Mouse (Mus musculus): Measurements from ENCODE around the gene Mfsd9. TPM values are rescaled to one million over a fixed set of nuclear protein-coding genes. Genes with fewer than 3 reads are reported as not detected.

Mfsd9 gene
- polyA plus RNA-seq, 1 experiment from 2014 or later: 4.5 TPM

- Histone ChIP-seq H3K27ac (no peak overlapping the region), H3K36me3 (no peaks in the 10 kb centered on the region), H3K9me3 (no peaks in the 10 kb centered on the region), H3K4me1 (no peaks in the 10 kb centered on the region), H3K4me2 (replicated peaks) (no peak overlapping the region), H3K27me3 (no peaks in the 10 kb centered on the region), H3K9ac (no peak overlapping the region), H3K4me3 (no peak overlapping the region)
- WGBS: 89% methylated on average over 12 of the region's 12 CpGs
- ATAC-seq (ENCODE audit: low FRiP score, low read depth): no peak
These were observed 13.6 kb upstream of the Mfsd9 start for GRCm38 (mm10) chr1:40804118-40804517.

- no peaks in the 10 kb centered on the region for H3K36me3 ChIP-seq
- no peaks in the 10 kb centered on the region for H3K27me3 ChIP-seq
- 25% methylated on average over 3 of the region's 3 CpGs for WGBS
- no peaks in the 10 kb centered on the region for H3K4me1 ChIP-seq
- H3K4me2 ChIP-seq (replicated peaks): no peak overlapping the region
- no peaks in the 10 kb centered on the region for H3K9me3 ChIP-seq
- no peak overlapping the region for H3K9ac ChIP-seq
- ATAC-seq (ENCODE audit: low FRiP score, low read depth): no peak
- H3K4me3 ChIP-seq: no peak overlapping the region
- H3K27ac ChIP-seq: no peak overlapping the region
These were observed 12.3 kb upstream of the Mfsd9 start for GRCm38 (mm10) chr1:40802759-40803158.

GRCm38 (mm10) chr1:40800908-40801307, 10.4 kb upstream of the Mfsd9 start:
- Histone ChIP-seq H3K27ac (no peak overlapping the region), H3K4me2 (replicated peaks) (no peak overlapping the region), H3K9ac (no peak overlapping the region), H3K4me1 (no peaks in the 10 kb centered on the region), H3K27me3 (no peaks in the 10 kb centered on the region), H3K36me3 (no peaks in the 10 kb centered on the region), H3K9me3 (no peaks in the 10 kb centered on the region), H3K4me3 (no peak overlapping the region)
- 83% methylated on average over 5 of the region's 5 CpGs for WGBS
- ATAC-seq (ENCODE audit: low FRiP score, low read depth): no peak

- H3K9me3 ChIP-seq: no peaks in the 10 kb centered on the region
- no peak overlapping the region for H3K9ac ChIP-seq
- H3K27ac ChIP-seq: no peak overlapping the region
- WGBS: 89% methylated on average over 8 of the region's 8 CpGs
- H3K4me2 ChIP-seq (replicated peaks): no peak overlapping the region
- no peak for ATAC-seq (ENCODE audit: low FRiP score, low read depth)
- H3K4me1 ChIP-seq: no peaks in the 10 kb centered on the region
- no peaks in the 10 kb centered on the region for H3K27me3 ChIP-seq
- no peaks in the 10 kb centered on the region for H3K36me3 ChIP-seq
- no peak overlapping the region for H3K4me3 ChIP-seq
These were observed 8.6 kb upstream of the Mfsd9 start for GRCm38 (mm10) chr1:40799121-40799520.

- Histone ChIP-seq H3K27me3 (no peaks in the 10 kb centered on the region; the same call in 1 of the 2 replicates), H3K9ac (no peak overlapping the region), H3K9me3 (no peaks in the 10 kb centered on the region), H3K4me1 (no peaks in the 10 kb centered on the region), H3K4me2 (replicated peaks) (no peak overlapping the region), H3K27ac (no peak overlapping the region), H3K4me3 (no peak overlapping the region), H3K36me3 (no peaks in the 10 kb centered on the region)
- 25% methylated on average over 5 of the region's 5 CpGs for WGBS
- ATAC-seq (ENCODE audit: low FRiP score, low read depth): no peak
These were observed 6.9 kb upstream of the Mfsd9 start for GRCm38 (mm10) chr1:40797348-40797747.

- Histone ChIP-seq H3K4me1 (peaks cover 5% of the 10 kb centered on the region; the same call in 1 of the 2 replicates), H3K27me3 (no peaks in the 10 kb centered on the region; the same call in 1 of the 2 replicates), H3K4me2 (replicated peaks) (no peak overlapping the region), H3K36me3 (no peaks in the 10 kb centered on the region), H3K4me3 (no peak overlapping the region), H3K9me3 (no peaks in the 10 kb centered on the region), H3K9ac (no peak overlapping the region), H3K27ac (no peak overlapping the region)
- no peak for ATAC-seq (ENCODE audit: low FRiP score, low read depth)
- 89% methylated on average over 1 of the region's 1 CpGs for WGBS
These were observed 5.0 kb upstream of the Mfsd9 start for GRCm38 (mm10) chr1:40795508-40795907.

- 29% methylated on average over 5 of the region's 5 CpGs for WGBS
- Histone ChIP-seq H3K4me3 (peak overlapping the region; percentile 61), H3K4me2 (replicated peaks) (peak overlapping the region; percentile 71), H3K27ac (no peak overlapping the region; the same call in 1 of the 2 replicates), H3K27me3 (no peaks in the 10 kb centered on the region; the same call in 1 of the 2 replicates), H3K4me1 (peaks cover 14% of the 10 kb centered on the region; the same call in 1 of the 2 replicates), H3K36me3 (0 out of 2 replicates have a peak, but pooled peaks cover under 1% of the 10 kb centered on the region), H3K9me3 (no peaks in the 10 kb centered on the region), H3K9ac (peak overlapping the region; percentile 63)
- ATAC-seq (ENCODE audit: low FRiP score, low read depth): peak; percentile 17; the same call in 1 of the 2 replicates
These were observed 737 bp downstream of the Mfsd9 start for GRCm38 (mm10) chr1:40789666-40790233.

- Histone ChIP-seq H3K9ac (no peak overlapping the region), H3K36me3 (peaks cover 8% of the 10 kb centered on the region; the same call in 1 of the 2 replicates), H3K27ac (no peak overlapping the region), H3K9me3 (no peaks in the 10 kb centered on the region), H3K4me1 (peaks cover 14% of the 10 kb centered on the region; the same call in 1 of the 2 replicates), H3K4me3 (no peak overlapping the region), H3K27me3 (no peaks in the 10 kb centered on the region; the same call in 1 of the 2 replicates), H3K4me2 (replicated peaks) (0 out of 2 replicates have a peak overlapping the region, but pooled peaks have one; percentile 71)
- ATAC-seq (ENCODE audit: low FRiP score, low read depth): no peak
- 77% methylated on average over 6 of the region's 6 CpGs for WGBS
These were observed 1.5 kb downstream of the Mfsd9 start for GRCm38 (mm10) chr1:40788956-40789355.

- H3K4me2 ChIP-seq (replicated peaks): no peak overlapping the region
- no peak for ATAC-seq (ENCODE audit: low FRiP score, low read depth)
- 86% methylated on average over 11 of the region's 11 CpGs for WGBS
- no peaks in the 10 kb centered on the region for H3K9me3 ChIP-seq
- H3K27ac ChIP-seq: no peak overlapping the region
- no peak overlapping the region for H3K4me3 ChIP-seq
- no peaks in the 10 kb centered on the region for H3K27me3 ChIP-seq
- H3K36me3 ChIP-seq: peaks cover 23% of the 10 kb centered on the region
- H3K4me1 ChIP-seq: peaks cover 10% of the 10 kb centered on the region; the same call in 1 of the 2 replicates
- H3K9ac ChIP-seq: no peak overlapping the region
These were observed 4.5 kb downstream of the Mfsd9 start for GRCm38 (mm10) chr1:40785876-40786445.

GRCm38 (mm10) chr1:40784306-40784705, 6.2 kb downstream of the Mfsd9 start:
- no peak overlapping the region for H3K4me2 ChIP-seq (replicated peaks)
- no peaks in the 10 kb centered on the region for H3K27me3 ChIP-seq
- no peak for ATAC-seq (ENCODE audit: low FRiP score, low read depth)
- H3K27ac ChIP-seq: no peak overlapping the region
- H3K9ac ChIP-seq: no peak overlapping the region
- H3K4me3 ChIP-seq: no peak overlapping the region
- H3K36me3 ChIP-seq: peaks cover 40% of the 10 kb centered on the region
- 0 out of 2 replicates have a peak, but pooled peaks cover 3% of the 10 kb centered on the region for H3K4me1 ChIP-seq
- no peaks in the 10 kb centered on the region for H3K9me3 ChIP-seq
- 91% methylated on average over 9 of the region's 9 CpGs for WGBS

GRCm38 (mm10) chr1:40783450-40783849, 7.0 kb downstream of the Mfsd9 start:
- Histone ChIP-seq H3K4me2 (replicated peaks) (no peak overlapping the region), H3K27me3 (no peaks in the 10 kb centered on the region), H3K4me3 (no peak overlapping the region), H3K4me1 (no peaks in the 10 kb centered on the region), H3K36me3 (peaks cover 48% of the 10 kb centered on the region), H3K27ac (no peak overlapping the region), H3K9me3 (peaks cover 7% of the 10 kb centered on the region), H3K9ac (no peak overlapping the region)
- ATAC-seq (ENCODE audit: low FRiP score, low read depth): no peak
- 95% methylated on average over 7 of the region's 7 CpGs for WGBS

GRCm38 (mm10) chr1:40776763-40777162, 13.7 kb downstream of the Mfsd9 start:
- ATAC-seq (ENCODE audit: low FRiP score, low read depth): no peak
- H3K4me1 ChIP-seq: 0 out of 2 replicates have a peak, but pooled peaks cover 3% of the 10 kb centered on the region
- H3K36me3 ChIP-seq: peaks cover 45% of the 10 kb centered on the region
- no peak overlapping the region for H3K4me3 ChIP-seq
- 92% methylated on average over 3 of the region's 3 CpGs for WGBS
- H3K27me3 ChIP-seq: no peaks in the 10 kb centered on the region
- H3K27ac ChIP-seq: no peak overlapping the region
- H3K4me2 ChIP-seq (replicated peaks): no peak overlapping the region
- H3K9me3 ChIP-seq: peaks cover 8% of the 10 kb centered on the region
- no peak overlapping the region for H3K9ac ChIP-seq

Data from limb, embryonic 13.5 days (tissue).